Mouse (Mus musculus) cerebellum, adult 8-10 months (tissue): Measurements from ENCODE around the gene Fam71f2.

Experiments used
- DNase-seq: peaks from one replicate; pipeline ENCODE4 v3.0.0; 2022

Gene Fam71f2

GRCm38 (mm10) chr6:29278513-29279267 lies 703 bp upstream of the Fam71f2 start:
- DNase-seq = peak; percentile 43

GRCm38 (mm10) chr6:29280671-29281070 lies 1.3 kb downstream of the Fam71f2 start:
- no peak for DNase-seq

GRCm38 (mm10) chr6:29286870-29287269 lies 7.5 kb downstream of the Fam71f2 start:
- no peak for DNase-seq

GRCm38 (mm10) chr6:29287481-29287880 lies 8.1 kb downstream of the Fam71f2 start:
- no peak for DNase-seq

GRCm38 (mm10) chr6:29287944-29288343 lies 8.6 kb downstream of the Fam71f2 start:
- DNase-seq = no peak

GRCm38 (mm10) chr6:29288651-29289050 lies 9.3 kb downstream of the Fam71f2 start:
- DNase-seq = no peak

- DNase-seq = no peak
Observed at GRCm38 (mm10) chr6:29299112-29299511, 19.7 kb downstream of the Fam71f2 start.

GRCm38 (mm10) chr6:29303251-29303650 lies 23.9 kb downstream of the Fam71f2 start:
- DNase-seq = no peak

GRCm38 (mm10) chr6:29303726-29304125 lies 24.3 kb downstream of the Fam71f2 start:
- no peak for DNase-seq

GRCm38 (mm10) chr6:29305462-29305861 lies 26.1 kb downstream of the Fam71f2 start:
- DNase-seq = no peak

GRCm38 (mm10) chr6:29308846-29309605 lies 29.6 kb downstream of the Fam71f2 start:
- no peak for DNase-seq

GRCm38 (mm10) chr6:29313690-29314202 lies 34.4 kb downstream of the Fam71f2 start:
- no peak for DNase-seq

- no peak for DNase-seq
Observed at GRCm38 (mm10) chr6:29317286-29317685, 37.9 kb downstream of the Fam71f2 start.

GRCm38 (mm10) chr6:29317941-29318340 lies 38.5 kb downstream of the Fam71f2 start:
- DNase-seq = no peak

- DNase-seq = no peak
Observed at GRCm38 (mm10) chr6:29318879-29319278, 39.5 kb downstream of the Fam71f2 start, which contains the start of gene Fam71f1. Gene Fam71f1 (plus strand): TSS chr6:29319140.

- no peak for DNase-seq
Observed at GRCm38 (mm10) chr6:29321586-29321985, 42.2 kb downstream of the Fam71f2 start.

- no peak for DNase-seq
Observed at GRCm38 (mm10) chr6:29322147-29322546, 42.8 kb downstream of the Fam71f2 start.

GRCm38 (mm10) chr6:29322735-29323134 lies 43.3 kb downstream of the Fam71f2 start:
- DNase-seq = no peak

GRCm38 (mm10) chr6:29326961-29327360 lies 47.6 kb downstream of the Fam71f2 start:
- no peak for DNase-seq

GRCm38 (mm10) chr6:29329514-29329913 lies 50.1 kb downstream of the Fam71f2 start:
- no peak for DNase-seq
